Mouse (Mus musculus) lung, adult 2 months (tissue): Measurements from ENCODE around the gene Gm9817.

Source experiments
- CTCF ChIP-seq: fragments of 200-500 bp; IDR thresholded peaks from 2 replicates; pipeline ENCODE4 v1.5.1; 2011; ENCODE audit warnings: mild to moderate bottlenecking, low read length, control low read depth; ENCODE audit not compliant: insufficient read depth
- POLR2A ChIP-seq: fragments of 200-500 bp; IDR thresholded peaks from 2 replicates; pipeline ENCODE4 v1.6.1; 2011; ENCODE audit warnings: low read depth, mild to moderate bottlenecking, control low read depth, low read length, borderline replicate concordance; ENCODE audit errors: extremely low read depth

DNA sequence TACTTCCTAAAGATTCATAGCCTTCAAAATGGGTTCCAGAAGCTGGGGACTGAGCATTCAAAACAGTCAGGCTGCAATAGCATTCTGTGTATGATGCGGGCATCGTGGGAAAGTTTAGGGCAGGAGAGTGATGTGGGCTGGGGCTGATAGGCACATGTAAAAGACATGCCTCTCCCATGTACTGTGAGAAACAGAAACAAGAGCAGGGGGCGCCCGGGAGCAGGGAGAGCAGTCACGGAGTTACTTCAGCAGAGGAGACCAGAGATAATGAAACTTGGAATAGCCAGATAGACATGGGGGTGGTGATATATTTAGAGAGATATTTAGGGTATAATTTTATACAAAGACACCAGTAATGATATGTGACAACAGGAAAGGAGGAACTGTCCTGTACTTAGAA is 39.9 kb downstream of the Gm9817 start:
- TF ChIP-seq CTCF = no peak
- TF ChIP-seq POLR2A = no peak
